Mouse (Mus musculus) C2C12 (cell line): ENCODE measurements at regions not wholly inside any gene's neighbourhood (a gene's known extent, or its start where the extent isn't known, plus 50 kb on each side); places are given as distances from the start of the nearest gene placed in this dataset.

ENCODE experiments used
- CEBPB ChIP-seq: IDR thresholded peaks from one replicate; pipeline ENCODE4 v1.6.1; 2011; ENCODE audit warnings: low read depth, mild to moderate bottlenecking, control low read depth, moderate library complexity
- CTCF ChIP-seq: IDR thresholded peaks from one replicate; pipeline ENCODE4 v1.5.1; 2011; ENCODE audit not compliant: control insufficient read depth, insufficient read depth, insufficient read length
- FOSL1 ChIP-seq: IDR thresholded peaks from one replicate; pipeline ENCODE4 v1.8.0; 2011; ENCODE audit warnings: mild to moderate bottlenecking, low read length; ENCODE audit not compliant: poor library complexity, insufficient read depth, severe bottlenecking
- MAX ChIP-seq: IDR thresholded peaks from one replicate; pipeline ENCODE4 v1.6.1; 2011; ENCODE audit warnings: mild to moderate bottlenecking, control low read depth
- MYOD1 ChIP-seq: IDR thresholded peaks from one replicate; pipeline ENCODE4 v1.6.1; 2011; ENCODE audit warnings: low read depth; ENCODE audit not compliant: control insufficient read depth, insufficient read length
- MYOG ChIP-seq: IDR thresholded peaks from one replicate; pipeline ENCODE4 v1.6.1; 2011; ENCODE audit not compliant: control insufficient read depth, insufficient read length; ENCODE audit errors: extremely low read depth
- USF1 ChIP-seq: IDR thresholded peaks from one replicate; pipeline ENCODE4 v1.6.1; 2011; ENCODE audit warnings: low read depth, mild to moderate bottlenecking, control low read depth, moderate library complexity

GRCm38 (mm10) chr11:18596996-18597395 lies 421.8 kb downstream of the Meis1 start:
- TF ChIP-seq CTCF = no peak
- no peak for TF ChIP-seq FOSL1
- no peak for TF ChIP-seq USF1
- TF ChIP-seq MAX = no peak
- no peak for TF ChIP-seq MYOG
- TF ChIP-seq MYOD1 = no peak
- no peak for TF ChIP-seq CEBPB
